Mouse (Mus musculus): ENCODE results near the gene Snx27. TPM values are rescaled to one million over a fixed set of nuclear protein-coding genes. Genes with fewer than 3 reads are reported as not detected.
A peak's percentile ranks its signal among the peaks of the same experiment; 100 is the strongest.

Snx27 gene
- polyA plus RNA-seq, 1 experiment from 2014 or later, result 68.0 TPM

GRCm38 (mm10) chr3:94456529-94457000, 126.0 kb downstream of the Snx27 start:
- Histone ChIP-seq H3K4me1 (replicated peaks; ENCODE audit: control insufficient read depth, insufficient read depth, low read length) (no peaks in the 10 kb centered on the region), H3K4me3 (replicated peaks; ENCODE audit: low read length) (peak overlapping the region; percentile 27), H3K9ac (peak overlapping the region; percentile 20; the same call in 1 of the 2 replicates), H3K4me2 (replicated peaks) (peak overlapping the region; percentile 42), H3K27me3 (ENCODE audit: control insufficient read depth, insufficient read depth, low read length) (no peaks in the 10 kb centered on the region), H3K27ac (0 out of 2 replicates have a peak overlapping the region, but pooled peaks have one; percentile 53), H3K9me3 (ENCODE audit: control insufficient read depth, low read length) (no peaks in the 10 kb centered on the region), H3K36me3 (replicated peaks; ENCODE audit: control insufficient read depth, insufficient read depth) (no peaks in the 10 kb centered on the region)
- ATAC-seq (ENCODE audit: low FRiP score), result peak; percentile 90
- 1% methylated on average over 12 of the region's 12 CpGs for WGBS
- peak; percentile 96 for DNase-seq (ENCODE audit: low spot score)

GRCm38 (mm10) chr3:94449377-94449776, 133.1 kb downstream of the Snx27 start:
- DNase-seq (ENCODE audit: low spot score), result no peak

More at GRCm38 (mm10) chr3:94449377-94449776, 133.1 kb downstream of the Snx27 start:
- H3K36me3 ChIP-seq (replicated peaks; ENCODE audit: control insufficient read depth, insufficient read depth), result peaks cover 55% of the 10 kb centered on the region
- H3K9ac ChIP-seq, result no peak overlapping the region
- ATAC-seq (ENCODE audit: low FRiP score), result no peak
- no peaks in the 10 kb centered on the region for H3K9me3 ChIP-seq (ENCODE audit: control insufficient read depth, low read length)
- no peaks in the 10 kb centered on the region for H3K4me1 ChIP-seq (replicated peaks; ENCODE audit: control insufficient read depth, insufficient read depth, low read length)
- WGBS, result 98% methylated on average over 2 of the region's 2 CpGs
- H3K4me2 ChIP-seq (replicated peaks), result no peak overlapping the region
- H3K4me3 ChIP-seq (replicated peaks; ENCODE audit: low read length), result no peak overlapping the region
- no peak overlapping the region for H3K27ac ChIP-seq
- no peaks in the 10 kb centered on the region for H3K27me3 ChIP-seq (ENCODE audit: control insufficient read depth, insufficient read depth, low read length)

Other genes with a start within 250 kb of the Snx27 start
- gene Them5, start 240.6 kb downstream of the Snx27 start, polyA plus RNA-seq (2014; fragmentation: Nextera tagmentation; extraction: Ambion mirVana), result not detected in 2 replicates
- 2.6 and 4.1 TPM in 2 replicates for gene C2cd4d, start 220.3 kb downstream of the Snx27 start, polyA plus RNA-seq (2014; fragmentation: Nextera tagmentation; extraction: Ambion mirVana)
- gene Rorc, start 209.9 kb downstream of the Snx27 start, polyA plus RNA-seq (2014; fragmentation: Nextera tagmentation; extraction: Ambion mirVana), result 0.36 and 0.57 TPM in 2 replicates
- gene Lingo4, start 184.2 kb downstream of the Snx27 start, polyA plus RNA-seq (2014; fragmentation: Nextera tagmentation; extraction: Ambion mirVana), result 0.94 and 1.1 TPM in 2 replicates
- gene Tdrkh, start 169.4 kb downstream of the Snx27 start, polyA plus RNA-seq (2014; fragmentation: Nextera tagmentation; extraction: Ambion mirVana), result 45.8 and 53.5 TPM in 2 replicates
- 58.4 and 59.9 TPM in 2 replicates for gene Mrpl9, start 139.4 kb downstream of the Snx27 start, polyA plus RNA-seq (2014; fragmentation: Nextera tagmentation; extraction: Ambion mirVana)
- 0.89 and 1.2 TPM in 2 replicates for gene Oaz3, start 138.8 kb downstream of the Snx27 start, polyA plus RNA-seq (2014; fragmentation: Nextera tagmentation; extraction: Ambion mirVana)
- 182 and 237 TPM in 2 replicates for gene Celf3, start 104.4 kb downstream of the Snx27 start, polyA plus RNA-seq (2014; fragmentation: Nextera tagmentation; extraction: Ambion mirVana)
- 15.8 and 24.9 TPM in 2 replicates for gene Riiad1, start 102.4 kb downstream of the Snx27 start, polyA plus RNA-seq (2014; fragmentation: Nextera tagmentation; extraction: Ambion mirVana)
- not detected in 2 replicates for gene Gm10972, start 60.4 kb upstream of the Snx27 start, polyA plus RNA-seq (2014; fragmentation: Nextera tagmentation; extraction: Ambion mirVana)
- gene Tuft1, start 76.2 kb upstream of the Snx27 start, polyA plus RNA-seq (2014; fragmentation: Nextera tagmentation; extraction: Ambion mirVana), result 7.2 and 7.7 TPM in 2 replicates
- 0.56 TPM in 1 of 2 replicates, not detected in the other for gene Selenbp2, start 110.8 kb upstream of the Snx27 start, polyA plus RNA-seq (2014; fragmentation: Nextera tagmentation; extraction: Ambion mirVana)
- gene Cgn, start 203.8 kb upstream of the Snx27 start, polyA plus RNA-seq (2014; fragmentation: Nextera tagmentation; extraction: Ambion mirVana), result 8.8 and 9.8 TPM in 2 replicates

All from hindbrain, embryonic 14.5 days (tissue).